Mouse (Mus musculus): ENCODE data around the gene Rrp1b. TPM values are rescaled to one million over a fixed set of nuclear protein-coding genes. Genes with fewer than 3 reads are reported as not detected.

Rrp1b gene
- total and polyA plus RNA-seq, 3 experiments: 60.9 to 149 (median 76.7) TPM

DNA sequence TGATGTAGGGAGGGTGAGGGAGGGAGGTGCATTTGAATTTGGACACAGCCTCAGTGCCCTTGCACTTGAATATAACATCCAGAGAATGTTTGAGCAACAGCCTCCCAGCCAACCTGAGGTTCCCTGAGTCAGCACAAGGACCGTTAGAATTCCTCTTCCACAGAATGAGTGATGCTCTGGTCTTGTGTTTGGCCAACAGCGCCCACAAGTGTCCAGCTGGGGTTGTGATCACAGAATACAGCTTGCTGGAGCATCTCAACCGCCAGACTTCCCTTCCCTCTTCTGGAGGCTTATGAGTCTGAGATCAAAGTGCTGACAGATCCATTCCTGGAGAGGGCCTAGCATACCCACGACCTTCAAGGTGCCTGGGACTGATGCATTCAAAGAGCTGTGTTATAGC, 67.2 kb downstream of the Rrp1b start:
- Histone ChIP-seq H3K36me3 (replicated peaks in 1 of 2; ENCODE audit: control insufficient read depth in 1 of 2, insufficient read depth in 1 of 2, low read length in 1 of 2) (no peaks in the 10 kb centered on the region), H3K9ac (ENCODE audit: insufficient read depth, low read depth) (no peak overlapping the region), H3K9me3 (replicated peaks; ENCODE audit: low read length) (peaks cover 11% of the 10 kb centered on the region), H3K4me1 (ENCODE audit: control insufficient read depth in 1 of 2, insufficient read depth in 2 of 2) (peaks cover 0 to 8% of the 10 kb centered on the region in 2 experiments; a peak in 2 of 4 replicates), H3K4me2 (ENCODE audit: insufficient read depth, low read depth, poor library complexity, severe bottlenecking) (no peak overlapping the region), H3K79me2 (replicated peaks; ENCODE audit: control insufficient read depth, extremely low read depth, insufficient read depth, poor library complexity, severe bottlenecking) (no peaks in the 10 kb centered on the region), H3K27me3 (replicated peaks) (peaks cover 18% of the 10 kb centered on the region), H3K27ac (ENCODE audit: insufficient read depth, low read depth) (no peak overlapping the region), H3K4me3 (replicated peaks in 1 of 3; ENCODE audit: low read depth in 2 of 3, low read length in 2 of 3, poor library complexity in 1 of 3) (no peak overlapping the region)
- dilution Hi-C loops (cut with MboI; ENCODE audit: extremely low pct_ligation_motif_present, extremely low pct_unique_long_range_greater_than_20kb, low sequenced_read_pairs): no loop called here
- TF ChIP-seq CTCF (conservative IDR thresholded peaks at IDR 0.05 in 1 of 2, IDR thresholded peaks at IDR 0.05 in 1 of 2; ENCODE audit: low read depth in 2 of 2, low read length in 2 of 2) (peak in 1 of 2 experiments; percentile 75; a peak in 3 of 4 replicates), RAD21 (IDR thresholded peaks at IDR 0.05; ENCODE audit: low read depth, low read length) (peak; percentile 67), SMC3 (IDR thresholded peaks at IDR 0.05; ENCODE audit: low read depth, low read length) (peak; percentile 68), HCFC1 (IDR thresholded peaks at IDR 0.05; ENCODE audit: low read depth, low read length) (no peak)
- no peak for DNase-seq (ENCODE audit: extremely low read depth)
- in situ Hi-C loops (cut with MboI; ENCODE audit: low pct_ligation_motif_present, low pct_unique_long_range_greater_than_20kb, low sequenced_read_pairs): no loop called here

DNA sequence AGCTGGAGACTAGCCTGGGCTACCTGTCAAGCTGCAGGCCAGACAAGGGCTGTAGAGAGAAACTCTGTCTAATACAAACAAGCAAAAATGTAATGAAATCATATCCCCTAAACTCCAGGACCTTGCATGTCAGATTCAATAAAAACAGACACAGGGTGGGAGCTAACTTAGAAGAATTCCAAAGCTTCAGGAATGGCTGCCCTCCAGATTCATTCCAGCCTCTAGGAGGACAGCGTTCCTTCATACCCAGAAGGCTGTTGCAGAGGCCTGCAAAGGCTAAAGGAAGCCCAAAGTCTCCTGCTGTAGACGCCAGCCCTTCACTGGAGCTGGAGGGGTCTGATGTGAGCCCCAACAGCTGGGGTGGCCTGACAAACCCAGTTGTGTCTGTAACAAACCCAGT, 70.5 kb downstream of the Rrp1b start:
- no peak overlapping the region for H3K9ac ChIP-seq (ENCODE audit: insufficient read depth, low read depth)
- in situ Hi-C loops (cut with MboI; ENCODE audit: low pct_ligation_motif_present, low pct_unique_long_range_greater_than_20kb, low sequenced_read_pairs): no loop called here

DNA sequence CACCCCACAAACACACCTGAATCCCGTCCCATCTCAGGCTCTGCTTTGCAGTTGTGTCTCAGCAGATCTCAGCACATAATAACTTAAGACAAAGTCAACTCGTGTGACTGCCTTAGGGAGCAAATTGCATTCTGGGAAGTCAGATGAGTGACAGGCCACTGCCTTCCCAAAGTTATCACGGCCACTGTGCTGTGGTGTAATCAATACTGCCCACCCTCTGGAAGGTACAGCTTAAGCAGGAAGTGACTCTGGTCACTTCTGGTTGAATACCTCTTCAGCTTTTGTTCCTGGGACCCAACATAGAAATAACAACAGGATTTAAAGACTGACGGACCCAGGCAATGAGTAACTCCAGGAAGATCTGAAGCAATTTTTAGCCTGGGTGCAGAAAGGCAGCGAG, 72.0 kb downstream of the Rrp1b start:
- in situ Hi-C loops (cut with MboI; ENCODE audit: low pct_ligation_motif_present, low pct_unique_long_range_greater_than_20kb, low sequenced_read_pairs): no loop called here
- DNase-seq (ENCODE audit: extremely low read depth): no peak
- Histone ChIP-seq H3K4me3 (replicated peaks in 1 of 3; ENCODE audit: low read depth in 2 of 3, low read length in 2 of 3, poor library complexity in 1 of 3) (no peak overlapping the region), H3K4me2 (ENCODE audit: insufficient read depth, low read depth, poor library complexity, severe bottlenecking) (no peak overlapping the region), H3K9me3 (replicated peaks; ENCODE audit: low read length) (no peaks in the 10 kb centered on the region), H3K9ac (ENCODE audit: insufficient read depth, low read depth) (no peak overlapping the region), H3K36me3 (replicated peaks in 1 of 2; ENCODE audit: control insufficient read depth in 1 of 2, insufficient read depth in 1 of 2, low read length in 1 of 2) (no peaks in the 10 kb centered on the region), H3K79me2 (replicated peaks; ENCODE audit: control insufficient read depth, extremely low read depth, insufficient read depth, poor library complexity, severe bottlenecking) (no peaks in the 10 kb centered on the region), H3K4me1 (ENCODE audit: control insufficient read depth in 1 of 2, insufficient read depth in 2 of 2) (peaks cover 9 to 17% of the 10 kb centered on the region in 2 experiments; a peak in 3 of 4 replicates), H3K27ac (ENCODE audit: insufficient read depth, low read depth) (no peak overlapping the region), H3K27me3 (replicated peaks) (peaks cover 24% of the 10 kb centered on the region)
- TF ChIP-seq GABPA (IDR thresholded peaks at IDR 0.05; ENCODE audit: insufficient replicate concordance, low read depth, low read length) (no peak), MAZ (IDR thresholded peaks at IDR 0.05; ENCODE audit: low read depth, low read length) (no peak), MAX (IDR thresholded peaks at IDR 0.05; ENCODE audit: low read length) (no peak), IRF4 (IDR thresholded peaks at IDR 0.05; ENCODE audit: low read depth, low read length) (no peak), UBTF (IDR thresholded peaks at IDR 0.05; ENCODE audit: low read depth, low read length) (no peak), SMC3 (IDR thresholded peaks at IDR 0.05; ENCODE audit: low read depth, low read length) (no peak), ELF1 (IDR thresholded peaks at IDR 0.05; ENCODE audit: low read depth, low read length) (no peak), KAT2A (IDR thresholded peaks at IDR 0.05; ENCODE audit: insufficient replicate concordance, low read length) (no peak), ETS1 (conservative IDR thresholded peaks at IDR 0.05; ENCODE audit: low read depth, low read length) (no peak), HCFC1 (IDR thresholded peaks at IDR 0.05; ENCODE audit: low read depth, low read length) (no peak), RCOR1 (conservative IDR thresholded peaks at IDR 0.05; ENCODE audit: low read depth, low read length) (no peak), USF1 (IDR thresholded peaks at IDR 0.05; ENCODE audit: low read depth, low read length) (no peak), USF2 (conservative IDR thresholded peaks at IDR 0.05; ENCODE audit: low read depth, low read length) (no peak), NELFE (IDR thresholded peaks at IDR 0.05; ENCODE audit: low read depth, low read length) (no peak), MAFK (IDR thresholded peaks at IDR 0.05; ENCODE audit: insufficient replicate concordance, low read length) (no peak), CHD1 (IDR thresholded peaks at IDR 0.05; ENCODE audit: low read depth, low read length) (no peak)
- dilution Hi-C loops (cut with MboI; ENCODE audit: extremely low pct_ligation_motif_present, extremely low pct_unique_long_range_greater_than_20kb, low sequenced_read_pairs): no loop called here

More for the DNA sequence above, 70.5 kb downstream of the Rrp1b start:
- TF ChIP-seq ZKSCAN1 (IDR thresholded peaks at IDR 0.05; ENCODE audit: borderline replicate concordance, low read depth, low read length): no peak
- TF ChIP-seq MAFK (IDR thresholded peaks at IDR 0.05; ENCODE audit: insufficient replicate concordance, low read length): no peak
- TF ChIP-seq IRF4 (IDR thresholded peaks at IDR 0.05; ENCODE audit: low read depth, low read length): no peak
- TF ChIP-seq TCF12 (IDR thresholded peaks at IDR 0.05; ENCODE audit: low read depth, low read length): no peak
- TF ChIP-seq PAX5 (IDR thresholded peaks at IDR 0.05; ENCODE audit: low read length): no peak
- TF ChIP-seq MAZ (IDR thresholded peaks at IDR 0.05; ENCODE audit: low read depth, low read length): no peak
- no peak for TF ChIP-seq RCOR1 (conservative IDR thresholded peaks at IDR 0.05; ENCODE audit: low read depth, low read length)
- TF ChIP-seq ZC3H11A (IDR thresholded peaks at IDR 0.05; ENCODE audit: low read depth, low read length): no peak
- TF ChIP-seq SIN3A (IDR thresholded peaks at IDR 0.05; ENCODE audit: low read length): no peak
- dilution Hi-C loops (cut with MboI; ENCODE audit: extremely low pct_ligation_motif_present, extremely low pct_unique_long_range_greater_than_20kb, low sequenced_read_pairs): no loop called here
- Histone ChIP-seq H3K36me3 (replicated peaks in 1 of 2; ENCODE audit: control insufficient read depth in 1 of 2, insufficient read depth in 1 of 2, low read length in 1 of 2) (no peaks in the 10 kb centered on the region), H3K9me3 (replicated peaks; ENCODE audit: low read length) (no peaks in the 10 kb centered on the region), H3K79me2 (replicated peaks; ENCODE audit: control insufficient read depth, extremely low read depth, insufficient read depth, poor library complexity, severe bottlenecking) (no peaks in the 10 kb centered on the region), H3K4me3 (replicated peaks in 1 of 3; ENCODE audit: low read depth in 2 of 3, low read length in 2 of 3, poor library complexity in 1 of 3) (no peak overlapping the region), H3K27ac (ENCODE audit: insufficient read depth, low read depth) (no peak overlapping the region), H3K4me2 (ENCODE audit: insufficient read depth, low read depth, poor library complexity, severe bottlenecking) (no peak overlapping the region), H3K27me3 (replicated peaks) (peaks cover 28% of the 10 kb centered on the region), H3K4me1 (ENCODE audit: control insufficient read depth in 1 of 2, insufficient read depth in 2 of 2) (peaks cover 9 to 17% of the 10 kb centered on the region in 2 experiments; a peak in 3 of 4 replicates)
- no peak for DNase-seq (ENCODE audit: extremely low read depth)
